Mouse (Mus musculus) cerebellum, adult 9-11 months (tissue): ENCODE measurements around the gene Aspscr1.

Source experiments
- DNase-seq: peaks from one replicate; pipeline ENCODE4 v3.0.0; 2022

Aspscr1 gene

GRCm38 (mm10) chr11:120719242-120719641 is 46.5 kb downstream of the Aspscr1 start:
- peak; percentile 24 for DNase-seq

- peak; percentile 57 for DNase-seq
Observed at GRCm38 (mm10) chr11:120719841-120720376, 47.1 kb downstream of the Aspscr1 start.

GRCm38 (mm10) chr11:120720450-120720849 is 47.7 kb downstream of the Aspscr1 start:
- DNase-seq, result peak; percentile 91

GRCm38 (mm10) chr11:120721124-120722066 is 48.6 kb downstream of the Aspscr1 start, which contains the start of gene Rac3:
Gene Rac3 (plus strand): TSS chr11:120721470.
- DNase-seq, result peak; percentile 79

- no peak for DNase-seq
Observed at GRCm38 (mm10) chr11:120722067-120722630, 49.4 kb downstream of the Aspscr1 start.

- peak; percentile 49 for DNase-seq
Observed at GRCm38 (mm10) chr11:120722761-120723382, 50.1 kb downstream of the Aspscr1 start.

- no peak for DNase-seq
Observed at GRCm38 (mm10) chr11:120723509-120723908, 50.7 kb downstream of the Aspscr1 start.

GRCm38 (mm10) chr11:120726243-120727168 is 53.7 kb downstream of the Aspscr1 start:
- peak; percentile 22 for DNase-seq

- DNase-seq, result peak; percentile 88
Observed at GRCm38 (mm10) chr11:120727169-120727527, 54.4 kb downstream of the Aspscr1 start, which contains the start of gene Dcxr. Gene Dcxr (minus strand): TSS chr11:120727281.

- peak; percentile 11 for DNase-seq
Observed at GRCm38 (mm10) chr11:120727564-120727963, 54.8 kb downstream of the Aspscr1 start.

GRCm38 (mm10) chr11:120728530-120729240 is 55.9 kb downstream of the Aspscr1 start:
- DNase-seq, result peak; percentile 9

- peak; percentile 30 for DNase-seq
Observed at GRCm38 (mm10) chr11:120729432-120730050, 56.8 kb downstream of the Aspscr1 start.

GRCm38 (mm10) chr11:120730331-120730870 is 57.6 kb downstream of the Aspscr1 start:
- DNase-seq, result no peak

GRCm38 (mm10) chr11:120731395-120731794 is 58.6 kb downstream of the Aspscr1 start:
- no peak for DNase-seq

- no peak for DNase-seq
Observed at GRCm38 (mm10) chr11:120731858-120732680, 59.3 kb downstream of the Aspscr1 start, which contains the start of gene Cbr2. Gene Cbr2 (minus strand): TSS chr11:120732114.

- no peak for DNase-seq
Observed at GRCm38 (mm10) chr11:120733521-120733920, 60.7 kb downstream of the Aspscr1 start.

GRCm38 (mm10) chr11:120736424-120736823 is 63.7 kb downstream of the Aspscr1 start:
- no peak for DNase-seq

- DNase-seq, result no peak
Observed at GRCm38 (mm10) chr11:120740981-120741380, 68.2 kb downstream of the Aspscr1 start.

GRCm38 (mm10) chr11:120744121-120744701 is 71.4 kb downstream of the Aspscr1 start:
- DNase-seq, result no peak
